Mouse (Mus musculus): Measurements from ENCODE around the gene Tuft1.

The Tuft1 gene

GRCm38 (mm10) chr3:94597224-94597779 is 61.4 kb downstream of the Tuft1 start:
- no peak for DNase-seq (ENCODE audit: low spot score in 2 of 2)

- no peak for DNase-seq (ENCODE audit: low spot score in 2 of 2)
Observed at GRCm38 (mm10) chr3:94595871-94596287, 62.8 kb downstream of the Tuft1 start.

GRCm38 (mm10) chr3:94591066-94591465 is 67.6 kb downstream of the Tuft1 start:
- no peak for DNase-seq (ENCODE audit: low spot score in 2 of 2)

GRCm38 (mm10) chr3:94587962-94588361 is 70.7 kb downstream of the Tuft1 start:
- no peak for DNase-seq (ENCODE audit: low spot score in 2 of 2)

GRCm38 (mm10) chr3:94582944-94583343 is 75.7 kb downstream of the Tuft1 start:
- DNase-seq (ENCODE audit: low spot score in 2 of 2) = no peak

- DNase-seq (ENCODE audit: low spot score in 2 of 2) = peak; percentile 91 to 93
Observed at GRCm38 (mm10) chr3:94582456-94582891, 76.2 kb downstream of the Tuft1 start, which contains the start of gene Snx27. Gene Snx27 (minus strand): TSS chr3:94582716.

GRCm38 (mm10) chr3:94581793-94582455 is 76.7 kb downstream of the Tuft1 start:
- no peak for DNase-seq (ENCODE audit: low spot score in 2 of 2)

- peak; percentile 29 to 46 for DNase-seq (ENCODE audit: low spot score in 2 of 2)
Observed at GRCm38 (mm10) chr3:94581138-94581780, 77.4 kb downstream of the Tuft1 start.

GRCm38 (mm10) chr3:94574506-94574905 is 84.2 kb downstream of the Tuft1 start:
- no peak for DNase-seq (ENCODE audit: low spot score in 2 of 2)

GRCm38 (mm10) chr3:94567242-94567641 is 91.4 kb downstream of the Tuft1 start:
- DNase-seq (ENCODE audit: low spot score in 2 of 2) = no peak

- DNase-seq (ENCODE audit: low spot score in 2 of 2) = no peak
Observed at GRCm38 (mm10) chr3:94565557-94565956, 93.1 kb downstream of the Tuft1 start.

GRCm38 (mm10) chr3:94565127-94565526 is 93.5 kb downstream of the Tuft1 start:
- DNase-seq (ENCODE audit: low spot score in 2 of 2) = no peak

GRCm38 (mm10) chr3:94564356-94565010 is 94.2 kb downstream of the Tuft1 start:
- DNase-seq (ENCODE audit: low spot score in 2 of 2) = no peak

GRCm38 (mm10) chr3:94563163-94563562 is 95.5 kb downstream of the Tuft1 start:
- DNase-seq (ENCODE audit: low spot score in 2 of 2) = no peak
